Mouse (Mus musculus) heart, embryonic 12.5 days (tissue): ENCODE measurements around the gene Phyh. TPM values are rescaled to one million over a fixed set of nuclear protein-coding genes. Genes with fewer than 3 reads are reported as not detected.

Experiments
- ATAC-seq: fragments of 200-750 bp; cut with Nextera tagmentation; 2 replicates; pipeline ENCODE4 v1.8.0; 2017; ENCODE audit warnings: moderate TSS enrichment, moderate library complexity; ENCODE audit not compliant: insufficient number of reproducible peaks, low FRiP score
- H3K27ac ChIP-seq: fragments of 300-500 bp; sonication (generic); 2 replicates; pipeline ENCODE4 v1.5.1; 2016; ENCODE audit warnings: mild to moderate bottlenecking, moderate library complexity; ENCODE audit not compliant: poor library complexity, severe bottlenecking
- H3K27me3 ChIP-seq: fragments of 300-500 bp; sonication (generic); replicated peaks from 2 replicates; pipeline ENCODE4 v1.6.1; 2016; ENCODE audit warnings: mild to moderate bottlenecking, moderate library complexity
- H3K36me3 ChIP-seq: fragments of 300-500 bp; sonication (generic); 2 replicates; pipeline ENCODE4 v1.6.1; 2016; ENCODE audit warnings: mild to moderate bottlenecking, moderate library complexity
- H3K4me1 ChIP-seq: fragments of 300-500 bp; sonication (generic); replicated peaks from 2 replicates; pipeline ENCODE4 v1.6.1; 2016; ENCODE audit warnings: mild to moderate bottlenecking
- H3K4me2 ChIP-seq: fragments of 300-500 bp; sonication (generic); 2 replicates; pipeline ENCODE4 v1.6.1; 2016; ENCODE audit warnings: mild to moderate bottlenecking, moderate library complexity
- H3K4me3 ChIP-seq: fragments of 300-500 bp; sonication (generic); 2 replicates; pipeline ENCODE4 v1.5.1; 2016; ENCODE audit warnings: mild to moderate bottlenecking
- H3K9ac ChIP-seq: fragments of 300-500 bp; sonication (generic); 2 replicates; pipeline ENCODE4 v1.6.1; 2016; ENCODE audit warnings: mild to moderate bottlenecking, moderate library complexity
- H3K9me3 ChIP-seq: fragments of 300-500 bp; sonication (generic); replicated peaks from 2 replicates; pipeline ENCODE4 v1.6.1; 2016; ENCODE audit warnings: mild to moderate bottlenecking, moderate library complexity
- WGBS: fragments of 180-500 bp; shearing (Covaris S2); methylation state at CpG from one replicate; pipeline ENCODE4 v1.1.7; 2016; 5-methylcytosine and 5-hydroxymethylcytosine counted together
- polyA plus RNA-seq: library from polyadenylated mRNA; unstranded; fragments of >200 nt; fragmentation: Nextera tagmentation; extraction: Ambion mirVana; gene quantifications from 2 replicates; pipeline ENCODE4 v1.2.1, GENCODE M21; 2016

The Phyh gene
- polyA plus RNA-seq, 1 experiment from 2014 or later, result 132 TPM

GRCm38 (mm10) chr2:4895598-4895997 is 23.2 kb upstream of the Phyh start:
- Histone ChIP-seq H3K36me3 (peaks cover 88% of the 10 kb centered on the region), H3K9ac (no peak overlapping the region), H3K9me3 (no peaks in the 10 kb centered on the region), H3K4me1 (no peaks in the 10 kb centered on the region), H3K4me3 (no peak overlapping the region), H3K4me2 (no peak overlapping the region), H3K27me3 (no peaks in the 10 kb centered on the region), H3K27ac (no peak overlapping the region)
- WGBS, result 84% methylated on average over 2 of the region's 2 CpGs
- no peak for ATAC-seq

- WGBS, result 93% methylated on average over 4 of the region's 4 CpGs
- Histone ChIP-seq H3K4me3 (no peak overlapping the region), H3K9me3 (no peaks in the 10 kb centered on the region), H3K36me3 (peaks cover 90% of the 10 kb centered on the region), H3K27ac (no peak overlapping the region), H3K9ac (no peak overlapping the region), H3K4me1 (no peaks in the 10 kb centered on the region), H3K4me2 (no peak overlapping the region), H3K27me3 (no peaks in the 10 kb centered on the region)
- ATAC-seq, result no peak
Observed at GRCm38 (mm10) chr2:4896970-4897369, 21.8 kb upstream of the Phyh start.

DNA sequence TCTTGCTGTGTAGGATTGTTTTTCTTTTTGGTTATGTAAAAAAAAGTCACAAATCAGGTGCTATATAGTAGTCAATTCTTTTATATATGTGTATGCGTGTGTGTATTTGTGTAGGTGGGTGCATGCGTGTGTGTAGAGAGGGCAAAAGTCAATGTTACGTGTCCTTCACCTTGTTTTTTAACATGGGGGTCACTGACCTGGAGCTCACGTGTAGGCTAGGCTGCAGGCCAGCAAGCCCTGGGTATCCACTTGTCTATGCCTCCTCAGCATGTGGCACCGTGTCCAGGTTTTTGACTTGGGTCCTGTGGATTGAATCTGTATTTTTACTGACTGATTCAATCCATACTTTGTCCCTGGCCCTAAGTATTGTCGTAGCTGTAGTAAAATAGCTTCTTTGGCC is 18.2 kb upstream of the Phyh start:
- 89% methylated on average over 6 of the region's 6 CpGs for WGBS
- no peak overlapping the region for H3K4me3 ChIP-seq
- H3K4me1 ChIP-seq, result no peaks in the 10 kb centered on the region
- H3K4me2 ChIP-seq, result no peak overlapping the region
- H3K36me3 ChIP-seq, result peaks cover 85% of the 10 kb centered on the region
- ATAC-seq, result no peak
- no peak overlapping the region for H3K27ac ChIP-seq
- no peaks in the 10 kb centered on the region for H3K27me3 ChIP-seq
- H3K9me3 ChIP-seq, result no peaks in the 10 kb centered on the region
- no peak overlapping the region for H3K9ac ChIP-seq

DNA sequence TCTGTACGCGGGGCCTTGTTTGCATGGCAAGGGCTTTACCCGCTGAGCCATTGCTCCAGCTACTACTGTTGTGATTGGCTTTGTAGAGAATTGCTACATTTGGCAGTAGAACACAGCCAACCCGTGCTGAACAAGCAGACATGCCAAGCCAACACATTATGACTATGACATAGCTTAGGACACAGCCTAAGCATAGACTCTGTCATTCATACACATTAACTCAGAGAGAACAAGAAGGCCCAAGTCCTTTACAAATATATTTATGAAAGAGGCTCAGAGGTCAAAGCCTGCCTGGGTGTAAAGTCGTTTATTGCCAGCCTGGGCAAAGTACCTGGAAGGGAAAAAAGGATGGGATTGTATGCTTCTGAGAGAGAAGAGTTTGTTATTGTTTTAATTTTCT is 16.5 kb upstream of the Phyh start:
- H3K4me1 ChIP-seq, result no peaks in the 10 kb centered on the region
- H3K9ac ChIP-seq, result no peak overlapping the region
- H3K4me2 ChIP-seq, result no peak overlapping the region
- no peaks in the 10 kb centered on the region for H3K27me3 ChIP-seq
- no peak overlapping the region for H3K4me3 ChIP-seq
- no peaks in the 10 kb centered on the region for H3K9me3 ChIP-seq
- H3K36me3 ChIP-seq, result peaks cover 85% of the 10 kb centered on the region
- no peak for ATAC-seq
- H3K27ac ChIP-seq, result no peak overlapping the region
- WGBS, result 93% methylated on average over 5 of the region's 5 CpGs

DNA sequence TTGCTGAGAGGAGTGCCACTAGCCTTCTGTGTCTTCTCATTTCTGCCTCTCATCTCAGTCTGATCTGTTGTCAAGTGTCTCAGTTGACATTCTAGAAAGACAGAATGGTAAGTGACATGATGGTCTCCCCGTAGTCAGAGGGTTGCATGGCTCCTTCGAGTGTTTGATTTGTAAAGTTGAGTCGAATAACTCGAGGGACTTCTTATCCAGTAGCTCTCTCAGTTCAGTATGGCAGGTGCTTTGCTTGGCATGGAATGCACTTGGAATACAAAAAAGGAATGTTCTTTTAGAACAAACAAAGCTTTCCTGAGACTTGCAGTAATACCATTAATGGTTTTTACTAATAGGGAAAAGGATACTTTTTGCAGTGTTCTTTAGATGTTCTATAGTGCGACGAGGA is 11.7 kb upstream of the Phyh start:
- ATAC-seq, result no peak
- H3K4me1 ChIP-seq, result no peaks in the 10 kb centered on the region
- H3K27ac ChIP-seq, result no peak overlapping the region
- no peak overlapping the region for H3K4me3 ChIP-seq
- H3K9me3 ChIP-seq, result peaks cover 1% of the 10 kb centered on the region
- H3K36me3 ChIP-seq, result peaks cover 60% of the 10 kb centered on the region
- no peak overlapping the region for H3K4me2 ChIP-seq
- 87% methylated on average over 6 of the region's 6 CpGs for WGBS
- no peaks in the 10 kb centered on the region for H3K27me3 ChIP-seq
- no peak overlapping the region for H3K9ac ChIP-seq

DNA sequence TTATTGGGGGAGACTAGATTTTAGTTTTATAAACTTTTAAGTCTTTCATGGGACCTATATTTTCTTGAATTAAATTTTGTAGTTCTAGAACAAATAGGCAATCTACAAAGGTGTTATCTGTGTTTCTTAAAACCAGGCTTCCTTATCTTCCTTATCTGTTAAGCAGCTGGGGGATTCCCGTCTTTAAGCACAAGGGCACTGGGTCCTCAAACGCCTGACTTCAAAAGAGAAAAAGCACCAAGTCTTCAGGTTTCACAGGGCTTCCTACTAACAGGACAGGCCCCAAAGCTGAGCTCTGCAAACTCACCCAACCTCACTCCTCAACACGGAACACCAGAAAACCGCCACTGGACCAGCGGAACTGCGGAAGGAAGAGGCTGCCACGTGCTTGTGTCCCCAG is 10.9 kb upstream of the Phyh start:
- H3K27me3 ChIP-seq, result no peaks in the 10 kb centered on the region
- H3K4me1 ChIP-seq, result no peaks in the 10 kb centered on the region
- H3K9me3 ChIP-seq, result peaks cover 7% of the 10 kb centered on the region
- no peak overlapping the region for H3K4me3 ChIP-seq
- 49% methylated on average over 7 of the region's 7 CpGs for WGBS
- no peak for ATAC-seq
- no peak overlapping the region for H3K27ac ChIP-seq
- H3K36me3 ChIP-seq, result peaks cover 54% of the 10 kb centered on the region
- H3K4me2 ChIP-seq, result no peak overlapping the region
- H3K9ac ChIP-seq, result no peak overlapping the region

GRCm38 (mm10) chr2:4908771-4909315 is 10.0 kb upstream of the Phyh start:
- ATAC-seq, result no peak
- Histone ChIP-seq H3K27ac (no peak overlapping the region), H3K27me3 (no peaks in the 10 kb centered on the region), H3K4me1 (peaks cover under 1% of the 10 kb centered on the region; the same call in 1 of the 2 replicates), H3K36me3 (peaks cover 49% of the 10 kb centered on the region), H3K4me3 (no peak overlapping the region), H3K9ac (no peak overlapping the region), H3K4me2 (no peak overlapping the region), H3K9me3 (peaks cover 10% of the 10 kb centered on the region)
- WGBS, result 92% methylated on average over 3 of the region's 3 CpGs

GRCm38 (mm10) chr2:4909909-4910308 is 8.9 kb upstream of the Phyh start:
- no peak for ATAC-seq
- 71% methylated on average over 6 of the region's 6 CpGs for WGBS
- no peak overlapping the region for H3K27ac ChIP-seq
- H3K4me1 ChIP-seq, result peaks cover 3% of the 10 kb centered on the region; the same call in 1 of the 2 replicates
- no peaks in the 10 kb centered on the region for H3K27me3 ChIP-seq
- H3K9me3 ChIP-seq, result peaks cover 10% of the 10 kb centered on the region
- H3K36me3 ChIP-seq, result peaks cover 44% of the 10 kb centered on the region
- H3K4me2 ChIP-seq, result no peak overlapping the region
- H3K4me3 ChIP-seq, result no peak overlapping the region
- no peak overlapping the region for H3K9ac ChIP-seq

- Histone ChIP-seq H3K9me3 (peaks cover 10% of the 10 kb centered on the region), H3K27ac (no peak overlapping the region), H3K4me3 (no peak overlapping the region)
Observed at GRCm38 (mm10) chr2:4910521-4910920, 8.3 kb upstream of the Phyh start.

DNA sequence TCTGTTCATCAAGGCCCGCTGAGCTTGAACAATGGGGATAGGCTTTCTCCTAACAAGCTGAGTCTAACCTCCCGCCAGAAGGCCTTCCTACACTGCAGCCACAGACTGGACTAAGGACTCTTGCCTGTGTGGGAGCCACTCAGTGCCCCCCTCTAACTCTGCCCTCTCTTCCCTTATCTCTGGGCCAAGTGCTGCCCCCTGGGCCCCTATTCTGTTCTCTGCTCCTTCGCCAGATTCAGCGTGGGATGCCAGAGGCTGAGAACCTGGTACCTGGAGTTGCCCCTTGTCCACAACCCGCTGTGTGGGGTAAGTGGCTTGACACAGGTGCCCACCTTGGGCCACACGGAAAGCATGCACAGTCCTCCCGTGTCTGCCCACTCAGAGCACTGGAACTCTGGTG is 4.9 kb upstream of the Phyh start:
- Histone ChIP-seq H3K27ac (no peak overlapping the region), H3K27me3 (no peaks in the 10 kb centered on the region), H3K36me3 (peaks cover 8% of the 10 kb centered on the region), H3K4me1 (peaks cover 3% of the 10 kb centered on the region; the same call in 1 of the 2 replicates), H3K9ac (no peak overlapping the region), H3K4me3 (no peak overlapping the region), H3K9me3 (peaks cover 10% of the 10 kb centered on the region), H3K4me2 (no peak overlapping the region)
- 80% methylated on average over 7 of the region's 7 CpGs for WGBS
- ATAC-seq, result no peak

More at GRCm38 (mm10) chr2:4910521-4910920, 8.3 kb upstream of the Phyh start:
- Histone ChIP-seq H3K36me3 (peaks cover 38% of the 10 kb centered on the region), H3K4me1 (peaks cover 3% of the 10 kb centered on the region; the same call in 1 of the 2 replicates), H3K9ac (no peak overlapping the region), H3K4me2 (no peak overlapping the region), H3K27me3 (no peaks in the 10 kb centered on the region)
- no peak for ATAC-seq
- WGBS, result 84% methylated on average over 4 of the region's 4 CpGs

DNA sequence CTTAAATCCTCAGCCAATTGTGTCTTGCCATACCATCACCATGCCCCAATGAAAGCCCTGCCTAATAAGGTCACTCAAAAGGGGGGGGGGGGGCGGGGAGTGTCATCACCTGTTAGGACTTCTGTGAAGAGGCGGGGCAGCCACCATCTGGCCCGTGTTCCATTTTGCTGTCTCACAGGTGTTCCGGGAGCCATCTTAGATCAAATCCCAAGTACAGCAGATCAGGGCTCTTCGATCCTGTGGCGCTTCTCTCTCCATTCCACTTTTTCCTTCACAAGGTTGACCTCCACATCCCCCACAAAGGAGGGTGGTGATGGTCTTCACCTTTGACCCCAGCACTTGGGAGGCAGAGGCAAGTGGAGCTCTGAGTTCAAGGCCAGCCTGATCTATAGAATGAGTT is 2.8 kb upstream of the Phyh start:
- Histone ChIP-seq H3K27ac (no peak overlapping the region), H3K4me3 (no peak overlapping the region), H3K27me3 (no peaks in the 10 kb centered on the region), H3K9me3 (peaks cover 10% of the 10 kb centered on the region), H3K4me2 (no peak overlapping the region), H3K9ac (no peak overlapping the region), H3K36me3 (no peaks in the 10 kb centered on the region), H3K4me1 (peaks cover 8% of the 10 kb centered on the region)
- ATAC-seq, result no peak
- 71% methylated on average over 6 of the region's 6 CpGs for WGBS
